Mouse (Mus musculus) hindbrain, postnatal 0 days (tissue): Measurements from ENCODE around the gene Gm36028. TPM values are rescaled to one million over a fixed set of nuclear protein-coding genes. Genes with fewer than 3 reads are reported as not detected.

Source experiments
- ATAC-seq: fragments of 200-750 bp; cut with Nextera tagmentation; 2 replicates; pipeline ENCODE4 v1.8.0; 2017; ENCODE audit warnings: mild to moderate bottlenecking, moderate TSS enrichment, moderate library complexity
- DNase-seq: peaks from one replicate; pipeline ENCODE4 v3.0.0-alpha.2; 2015; ENCODE audit warnings: low spot score
- H3K27ac ChIP-seq: fragments of 300-500 bp; sonication (generic); 2 replicates; pipeline ENCODE4 v1.5.1; 2014; ENCODE audit warnings: mild to moderate bottlenecking
- H3K27me3 ChIP-seq: fragments of 300-500 bp; sonication (generic); 2 replicates; pipeline ENCODE4 v1.6.1; 2014; ENCODE audit warnings: low read length, mixed read lengths; ENCODE audit not compliant: insufficient read depth
- H3K36me3 ChIP-seq: fragments of 300-500 bp; sonication (generic); 2 replicates; pipeline ENCODE4 v1.6.1; 2014; ENCODE audit warnings: low read length, mixed read lengths; ENCODE audit not compliant: insufficient read depth
- H3K4me1 ChIP-seq: fragments of 300-500 bp; sonication (generic); 2 replicates; pipeline ENCODE4 v1.6.1; 2014; ENCODE audit warnings: antibody characterized with exemption, low read length, mixed read lengths; ENCODE audit not compliant: insufficient read depth
- H3K4me2 ChIP-seq: fragments of 300-500 bp; sonication (generic); 2 replicates; pipeline ENCODE4 v1.6.1; 2014; ENCODE audit warnings: low read depth, mild to moderate bottlenecking, low read length, moderate library complexity, mixed read lengths
- H3K4me3 ChIP-seq: fragments of 300-500 bp; sonication (generic); 2 replicates; pipeline ENCODE4 v1.5.1; 2014; ENCODE audit warnings: low read length
- H3K9ac ChIP-seq: fragments of 300-500 bp; sonication (generic); replicated peaks from 2 replicates; pipeline ENCODE4 v1.6.1; 2014; ENCODE audit warnings: mild to moderate bottlenecking, low read length, moderate library complexity, mixed read lengths
- H3K9me3 ChIP-seq: fragments of 300-500 bp; sonication (generic); 2 replicates; pipeline ENCODE4 v1.6.1; 2016; ENCODE audit warnings: low read length, mixed read lengths
- CTCF ChIP-seq: IDR thresholded peaks from 2 replicates; pipeline ENCODE4 v1.5.1; 2016; ENCODE audit warnings: antibody characterized with exemption, control low read depth, low read depth
- WGBS: fragments of 180-500 bp; shearing (Covaris S2); extraction: QIAGEN DNeasy Blood & Tissue Kit; methylation state at CpG from one replicate; pipeline ENCODE4 v1.1.7; 2014; 5-methylcytosine and 5-hydroxymethylcytosine counted together
- polyA plus RNA-seq: library from polyadenylated mRNA; unstranded; fragments of >200 nt; fragmentation: Nextera tagmentation; extraction: Ambion mirVana; gene quantifications from 2 replicates; pipeline ENCODE4 v1.2.1, GENCODE M21; 2015
- total RNA-seq: library from RNA; depleted of rRNA; stranded (reverse); fragments of >200 nt; gene quantifications from 2 replicates; pipeline ENCODE4 v1.2.3, GENCODE M21; 2014; rRNA removed

Gene Gm36028
- total and polyA plus RNA-seq, 2 experiments from 2014 or later, result 0.18 TPM; not detected in 1

- ATAC-seq (no peak), DNase-seq (no peak)
- no peak overlapping the region for H3K9ac ChIP-seq
- H3K27ac ChIP-seq, result no peak overlapping the region
- no peaks in the 10 kb centered on the region for H3K27me3 ChIP-seq
- H3K9me3 ChIP-seq, result no peaks in the 10 kb centered on the region
- WGBS, result 88% methylated on average over 9 of the region's 9 CpGs
- no peaks in the 10 kb centered on the region for H3K36me3 ChIP-seq
- no peak overlapping the region for H3K4me2 ChIP-seq
- no peak for TF ChIP-seq CTCF
- no peak overlapping the region for H3K4me3 ChIP-seq
- no peaks in the 10 kb centered on the region for H3K4me1 ChIP-seq
Observed at GRCm38 (mm10) chr16:37803387-37803950, 57.5 kb downstream of the Gm36028 start.

GRCm38 (mm10) chr16:37802686-37803295 lies 58.2 kb downstream of the Gm36028 start:
- ATAC-seq (peak; percentile 79), DNase-seq (peak; percentile 73)
- H3K4me2 ChIP-seq, result no peak overlapping the region
- no peak overlapping the region for H3K9ac ChIP-seq
- 0 out of 2 replicates have a peak overlapping the region, but pooled peaks have one; percentile 13 for H3K27ac ChIP-seq
- WGBS, result 57% methylated on average over 4 of the region's 4 CpGs
- H3K9me3 ChIP-seq, result no peaks in the 10 kb centered on the region
- no peaks in the 10 kb centered on the region for H3K27me3 ChIP-seq
- H3K4me3 ChIP-seq, result no peak overlapping the region
- TF ChIP-seq CTCF, result no peak
- no peaks in the 10 kb centered on the region for H3K4me1 ChIP-seq
- H3K36me3 ChIP-seq, result no peaks in the 10 kb centered on the region

- H3K36me3 ChIP-seq, result no peaks in the 10 kb centered on the region
- no peak overlapping the region for H3K9ac ChIP-seq
- no peaks in the 10 kb centered on the region for H3K27me3 ChIP-seq
- DNase-seq (no peak), ATAC-seq (no peak)
- no peak for TF ChIP-seq CTCF
- no peaks in the 10 kb centered on the region for H3K4me1 ChIP-seq
- H3K27ac ChIP-seq, result no peak overlapping the region
- no peak overlapping the region for H3K4me3 ChIP-seq
- 78% methylated on average over 2 of the region's 2 CpGs for WGBS
- no peak overlapping the region for H3K4me2 ChIP-seq
- no peaks in the 10 kb centered on the region for H3K9me3 ChIP-seq
Observed at GRCm38 (mm10) chr16:37801097-37801496, 59.8 kb downstream of the Gm36028 start.

Other genes with a start within 250 kb of the Gm36028 start
- gene Ndufb4, start 206.7 kb downstream of the Gm36028 start, total RNA-seq, result 23.0 and 31.3 TPM in 2 replicates
- 99.2 and 100 TPM in 2 replicates for gene Ndufb4, start 206.7 kb downstream of the Gm36028 start, polyA plus RNA-seq
- 53.1 and 53.5 TPM in 2 replicates for gene Fstl1, start 84.3 kb downstream of the Gm36028 start, total RNA-seq
- 71.5 and 71.8 TPM in 2 replicates for gene Fstl1, start 84.3 kb downstream of the Gm36028 start, polyA plus RNA-seq
- 91.1 and 101 TPM in 2 replicates for gene Lrrc58, start 7.2 kb upstream of the Gm36028 start, total RNA-seq
- 48.2 TPM in 2 replicates for gene Lrrc58, start 7.2 kb upstream of the Gm36028 start, polyA plus RNA-seq
- 3.2 and 4.3 TPM in 2 replicates for gene Gpr156, start 55.4 kb upstream of the Gm36028 start, total RNA-seq
- gene Gpr156, start 55.4 kb upstream of the Gm36028 start, polyA plus RNA-seq, result 1.9 and 2.4 TPM in 2 replicates
- 112 and 129 TPM in 2 replicates for gene Gsk3b, start 227.9 kb upstream of the Gm36028 start, total RNA-seq
- gene Gsk3b, start 227.9 kb upstream of the Gm36028 start, polyA plus RNA-seq, result 142 and 149 TPM in 2 replicates